Mouse (Mus musculus): ENCODE results near the gene Amer3.

DNA sequence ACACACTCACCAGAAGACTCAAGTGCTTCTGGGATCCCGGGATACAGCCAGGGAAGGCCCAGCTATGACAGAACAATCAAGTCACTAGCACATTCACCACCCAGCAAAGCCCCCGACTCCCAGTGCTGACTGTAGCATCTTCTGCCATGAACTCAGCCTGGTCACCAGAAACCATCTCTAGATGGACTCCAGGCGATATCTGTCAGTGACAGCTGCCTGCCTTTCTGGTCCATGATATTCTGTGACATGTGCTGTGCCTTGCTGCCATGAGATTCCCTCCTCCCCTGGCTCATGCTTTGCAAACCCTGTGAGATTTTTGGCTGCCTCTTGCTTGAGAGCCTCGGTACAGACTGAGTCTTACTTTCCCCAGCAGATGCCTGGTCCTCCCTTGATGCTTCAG lies 5.3 kb downstream of the Amer3 start:
- TF ChIP-seq EP300 (IDR thresholded peaks at IDR 0.05; ENCODE audit: low read depth) (no peak), CTCF (IDR thresholded peaks at IDR 0.05; ENCODE audit: low read depth) (no peak)

Data from heart, postnatal 0 days (tissue).